Mouse (Mus musculus) stomach, postnatal 0 days (tissue): ENCODE measurements at regions not wholly inside any gene's neighbourhood (a gene's known extent, or its start where the extent isn't known, plus 50 kb on each side); places are given as distances from the start of the nearest gene placed in this dataset.

ENCODE experiments used
- ATAC-seq: fragments of 200-750 bp; cut with Nextera tagmentation; 2 replicates; pipeline ENCODE4 v1.8.0; 2017; ENCODE audit not compliant: low FRiP score, low TSS enrichment
- DNase-seq: peaks from one replicate; pipeline ENCODE4 v3.0.0-alpha.2; 2016; ENCODE audit warnings: low spot score
- H3K27ac ChIP-seq: fragments of 300-500 bp; sonication (generic); replicated peaks from 2 replicates; pipeline ENCODE4 v1.5.1; 2014; ENCODE audit warnings: mild to moderate bottlenecking, control low read depth
- H3K27me3 ChIP-seq: fragments of 300-500 bp; sonication (generic); 2 replicates; pipeline ENCODE4 v1.6.1; 2014; ENCODE audit warnings: low read length; ENCODE audit not compliant: control insufficient read depth, insufficient read depth
- H3K36me3 ChIP-seq: fragments of 300-500 bp; sonication (generic); 2 replicates; pipeline ENCODE4 v1.6.1; 2014; ENCODE audit warnings: low read length, mixed read lengths; ENCODE audit not compliant: control insufficient read depth, insufficient read depth
- H3K4me1 ChIP-seq: fragments of 300-500 bp; sonication (generic); replicated peaks from 2 replicates; pipeline ENCODE4 v1.6.1; 2014; ENCODE audit warnings: antibody characterized with exemption; ENCODE audit not compliant: control insufficient read depth, insufficient read depth
- H3K4me2 ChIP-seq: fragments of 300-500 bp; sonication (generic); replicated peaks from 2 replicates; pipeline ENCODE4 v1.6.1; 2014; ENCODE audit warnings: low read depth, mild to moderate bottlenecking, control low read depth, moderate library complexity
- H3K4me3 ChIP-seq: fragments of 300-500 bp; sonication (generic); 2 replicates; pipeline ENCODE4 v1.5.1; 2014; ENCODE audit warnings: low read depth, low read length, control low read depth
- H3K9ac ChIP-seq: fragments of 300-500 bp; sonication (generic); 2 replicates; pipeline ENCODE4 v1.6.1; 2014; ENCODE audit warnings: mild to moderate bottlenecking, low read length, control low read depth, mixed read lengths
- H3K9me3 ChIP-seq: fragments of 300-500 bp; sonication (generic); 2 replicates; pipeline ENCODE4 v1.6.1; 2016; ENCODE audit warnings: low read length; ENCODE audit not compliant: control insufficient read depth
- CTCF ChIP-seq: IDR thresholded peaks from 2 replicates; pipeline ENCODE4 v1.5.1; 2016; ENCODE audit warnings: antibody characterized with exemption, low read depth, mild to moderate bottlenecking, moderate library complexity
- EP300 ChIP-seq: optimal IDR thresholded peaks from 2 replicates; pipeline ENCODE3; 2016; ENCODE audit warnings: antibody characterized with exemption
- WGBS: fragments of 180-500 bp; shearing (Covaris S2); extraction: QIAGEN DNeasy Blood & Tissue Kit; methylation state at CpG from one replicate; pipeline ENCODE4 v1.1.7; 2014; 5-methylcytosine and 5-hydroxymethylcytosine counted together

- no peak overlapping the region for H3K27ac ChIP-seq
- no peaks in the 10 kb centered on the region for H3K27me3 ChIP-seq
- no peak for TF ChIP-seq CTCF
- no peak for TF ChIP-seq EP300
- H3K36me3 ChIP-seq, result no peaks in the 10 kb centered on the region
- DNase-seq, result no peak
- H3K4me2 ChIP-seq, result no peak overlapping the region
- H3K4me3 ChIP-seq, result no peak overlapping the region
- no peak overlapping the region for H3K9ac ChIP-seq
- no peaks in the 10 kb centered on the region for H3K4me1 ChIP-seq
- H3K9me3 ChIP-seq, result no peaks in the 10 kb centered on the region
- WGBS, result 58% methylated on average over 4 of the region's 4 CpGs
- ATAC-seq, result no peak
Measured at GRCm38 (mm10) chr19:36285465-36285864, 62.6 kb upstream of the Pcgf5 start.

- Histone ChIP-seq H3K9me3 (no peaks in the 10 kb centered on the region), H3K4me1 (no peaks in the 10 kb centered on the region), H3K9ac (no peak overlapping the region), H3K36me3 (no peaks in the 10 kb centered on the region), H3K27me3 (no peaks in the 10 kb centered on the region), H3K4me2 (no peak overlapping the region), H3K4me3 (no peak overlapping the region), H3K27ac (no peak overlapping the region)
- ATAC-seq (no peak), DNase-seq (no peak)
- WGBS, result 27% methylated on average over 4 of the region's 4 CpGs
- no peak for TF ChIP-seq CTCF
- no peak for TF ChIP-seq EP300
Measured at GRCm38 (mm10) chr19:36290778-36291177, 57.3 kb upstream of the Pcgf5 start.

- no peaks in the 10 kb centered on the region for H3K4me1 ChIP-seq
- H3K4me3 ChIP-seq, result no peak overlapping the region
- H3K9me3 ChIP-seq, result no peaks in the 10 kb centered on the region
- H3K9ac ChIP-seq, result no peak overlapping the region
- DNase-seq (no peak), ATAC-seq (no peak)
- H3K4me2 ChIP-seq, result no peak overlapping the region
- TF ChIP-seq EP300 (no peak), CTCF (no peak)
- H3K27me3 ChIP-seq, result no peaks in the 10 kb centered on the region
- no peaks in the 10 kb centered on the region for H3K36me3 ChIP-seq
- 65% methylated on average over 6 of the region's 6 CpGs for WGBS
- no peak overlapping the region for H3K27ac ChIP-seq
Measured at GRCm38 (mm10) chr19:36293177-36293969, 54.7 kb upstream of the Pcgf5 start.
